Mouse (Mus musculus): ENCODE measurements around the gene Tmem167.

- no peak for TF ChIP-seq POLR2A (IDR thresholded peaks at IDR 0.05; ENCODE audit: low read depth, low read length)
- no peak for TF ChIP-seq CTCF (IDR thresholded peaks at IDR 0.05; ENCODE audit: extremely low read depth, insufficient read depth, insufficient read length, insufficient replicate concordance)
These were observed 17.2 kb downstream of the Tmem167 start for GRCm38 (mm10) chr13:90106139-90106538.

Measured in spleen, adult 2 months (tissue).